Mouse (Mus musculus): ENCODE data around the gene Slc45a2. TPM values are rescaled to one million over a fixed set of nuclear protein-coding genes. Genes with fewer than 3 reads are reported as not detected.
A peak's percentile ranks its signal among the peaks of the same experiment; 100 is the strongest.

Slc45a2 gene
- polyA plus RNA-seq, 1 experiment = not detected

- H3K4me3 ChIP-seq (ENCODE audit: low read depth, low read length) = no peak overlapping the region
- H3K27ac ChIP-seq (ENCODE audit: insufficient read depth, low read depth, low read length) = no peak overlapping the region
- peaks cover 22% of the 10 kb centered on the region for H3K27me3 ChIP-seq (ENCODE audit: control insufficient read depth, insufficient read depth, low read length)
- H3K36me3 ChIP-seq (ENCODE audit: control insufficient read depth, insufficient read depth, low read length) = no peaks in the 10 kb centered on the region
- no peak for TF ChIP-seq POLR2A (IDR thresholded peaks at IDR 0.05; ENCODE audit: low read depth, low read length)
- WGBS = 3% methylated on average over 34 of the region's 34 CpGs
- peaks cover 9% of the 10 kb centered on the region; the same call in 1 of the 2 replicates for H3K4me1 ChIP-seq (ENCODE audit: control insufficient read depth, insufficient read depth, insufficient read length, low read length)
These were observed 35.5 kb downstream of the Slc45a2 start for GRCm38 (mm10) chr15:11035947-11036474.

GRCm38 (mm10) chr15:11036535-11037375 lies 36.2 kb downstream of the Slc45a2 start:
- H3K27me3 ChIP-seq (ENCODE audit: control insufficient read depth, insufficient read depth, low read length) = peaks cover 22% of the 10 kb centered on the region
- WGBS = 2% methylated on average over 49 of the region's 49 CpGs
- no peak for TF ChIP-seq POLR2A (IDR thresholded peaks at IDR 0.05; ENCODE audit: low read depth, low read length)
- no peak for TF ChIP-seq CTCF (IDR thresholded peaks at IDR 0.05; ENCODE audit: extremely low read depth, insufficient read length, insufficient replicate concordance, low read depth, low read length)
- H3K27ac ChIP-seq (ENCODE audit: insufficient read depth, low read depth, low read length) = no peak overlapping the region
- peaks cover 9% of the 10 kb centered on the region; the same call in 1 of the 2 replicates for H3K4me1 ChIP-seq (ENCODE audit: control insufficient read depth, insufficient read depth, insufficient read length, low read length)
- peak overlapping the region; percentile 41 for H3K4me3 ChIP-seq (ENCODE audit: low read depth, low read length)
- H3K36me3 ChIP-seq (ENCODE audit: control insufficient read depth, insufficient read depth, low read length) = no peaks in the 10 kb centered on the region

- Histone ChIP-seq H3K4me1 (ENCODE audit: control insufficient read depth, insufficient read depth, insufficient read length, low read length) (peaks cover 9% of the 10 kb centered on the region; the same call in 1 of the 2 replicates), H3K27me3 (ENCODE audit: control insufficient read depth, insufficient read depth, low read length) (peaks cover 22% of the 10 kb centered on the region), H3K4me3 (ENCODE audit: low read depth, low read length) (no peak overlapping the region; the same call in 1 of the 2 replicates), H3K27ac (ENCODE audit: insufficient read depth, low read depth, low read length) (no peak overlapping the region), H3K36me3 (ENCODE audit: control insufficient read depth, insufficient read depth, low read length) (no peaks in the 10 kb centered on the region)
- TF ChIP-seq CTCF (IDR thresholded peaks at IDR 0.05; ENCODE audit: extremely low read depth, insufficient read length, insufficient replicate concordance, low read depth, low read length) (no peak), POLR2A (IDR thresholded peaks at IDR 0.05; ENCODE audit: low read depth, low read length) (no peak)
- WGBS = 6% methylated on average over 8 of the region's 8 CpGs
These were observed 36.8 kb downstream of the Slc45a2 start for GRCm38 (mm10) chr15:11037376-11037695.

GRCm38 (mm10) chr15:11037711-11038110 lies 37.2 kb downstream of the Slc45a2 start, which contains the start of gene Rxfp3:
Gene Rxfp3, minus strand, starts transcription at chr15:11037991.
- H3K27me3 ChIP-seq (ENCODE audit: control insufficient read depth, insufficient read depth, low read length) = peaks cover 22% of the 10 kb centered on the region
- H3K4me3 ChIP-seq (ENCODE audit: low read depth, low read length) = peak within 1 kb of the TSS; percentile 41
- peaks cover 9% of the 10 kb centered on the region; the same call in 1 of the 2 replicates for H3K4me1 ChIP-seq (ENCODE audit: control insufficient read depth, insufficient read depth, insufficient read length, low read length)
- TF ChIP-seq POLR2A (IDR thresholded peaks at IDR 0.05; ENCODE audit: low read depth, low read length) (no peak), CTCF (IDR thresholded peaks at IDR 0.05; ENCODE audit: extremely low read depth, insufficient read length, insufficient replicate concordance, low read depth, low read length) (no peak)
- WGBS = 6% methylated on average over 16 of the region's 16 CpGs
- H3K27ac ChIP-seq (ENCODE audit: insufficient read depth, low read depth, low read length) = no peak within 1 kb of the TSS
- H3K36me3 ChIP-seq (ENCODE audit: control insufficient read depth, insufficient read depth, low read length) = no peaks in the 10 kb centered on the region

- no peak for TF ChIP-seq CTCF (IDR thresholded peaks at IDR 0.05; ENCODE audit: extremely low read depth, insufficient read length, insufficient replicate concordance, low read depth, low read length)
- TF ChIP-seq POLR2A (IDR thresholded peaks at IDR 0.05; ENCODE audit: low read depth, low read length) = no peak
- no peak overlapping the region for H3K27ac ChIP-seq (ENCODE audit: insufficient read depth, low read depth, low read length)
- no peak overlapping the region for H3K4me3 ChIP-seq (ENCODE audit: low read depth, low read length)
- H3K36me3 ChIP-seq (ENCODE audit: control insufficient read depth, insufficient read depth, low read length) = no peaks in the 10 kb centered on the region
- H3K27me3 ChIP-seq (ENCODE audit: control insufficient read depth, insufficient read depth, low read length) = peaks cover 22% of the 10 kb centered on the region
- H3K4me1 ChIP-seq (ENCODE audit: control insufficient read depth, insufficient read depth, insufficient read length, low read length) = peaks cover 9% of the 10 kb centered on the region; the same call in 1 of the 2 replicates
- 2% methylated on average over 12 of the region's 12 CpGs for WGBS
These were observed 38.0 kb downstream of the Slc45a2 start for GRCm38 (mm10) chr15:11038476-11038875.

- Histone ChIP-seq H3K4me3 (ENCODE audit: low read depth, low read length) (no peak overlapping the region), H3K27ac (ENCODE audit: insufficient read depth, low read depth, low read length) (no peak overlapping the region), H3K36me3 (ENCODE audit: control insufficient read depth, insufficient read depth, low read length) (no peaks in the 10 kb centered on the region), H3K4me1 (ENCODE audit: control insufficient read depth, insufficient read depth, insufficient read length, low read length) (peaks cover 9% of the 10 kb centered on the region; the same call in 1 of the 2 replicates), H3K27me3 (ENCODE audit: control insufficient read depth, insufficient read depth, low read length) (peaks cover 19% of the 10 kb centered on the region)
- TF ChIP-seq CTCF (IDR thresholded peaks at IDR 0.05; ENCODE audit: extremely low read depth, insufficient read length, insufficient replicate concordance, low read depth, low read length) (no peak), POLR2A (IDR thresholded peaks at IDR 0.05; ENCODE audit: low read depth, low read length) (no peak)
- WGBS = 24% methylated on average over 5 of the region's 5 CpGs
These were observed 39.5 kb downstream of the Slc45a2 start for GRCm38 (mm10) chr15:11040067-11040466.

- Histone ChIP-seq H3K4me1 (ENCODE audit: control insufficient read depth, insufficient read depth, insufficient read length, low read length) (peaks cover 6% of the 10 kb centered on the region; the same call in 1 of the 2 replicates), H3K27ac (ENCODE audit: insufficient read depth, low read depth, low read length) (no peak overlapping the region)
- whole genome bisulfite sequencing = 93% methylated on average over 2 of the region's 2 CpGs
These were observed 40.7 kb downstream of the Slc45a2 start for GRCm38 (mm10) chr15:11041229-11041628.

More at GRCm38 (mm10) chr15:11041229-11041628, 40.7 kb downstream of the Slc45a2 start:
- Histone ChIP-seq H3K36me3 (ENCODE audit: control insufficient read depth, insufficient read depth, low read length) (no peaks in the 10 kb centered on the region), H3K4me3 (ENCODE audit: low read depth, low read length) (no peak overlapping the region), H3K27me3 (ENCODE audit: control insufficient read depth, insufficient read depth, low read length) (peaks cover 13% of the 10 kb centered on the region)
- TF ChIP-seq CTCF (IDR thresholded peaks at IDR 0.05; ENCODE audit: extremely low read depth, insufficient read length, insufficient replicate concordance, low read depth, low read length) (no peak), POLR2A (IDR thresholded peaks at IDR 0.05; ENCODE audit: low read depth, low read length) (no peak)

Measured in small intestine, adult 2 months (tissue).